ENCODE assay signal across 16 mouse cellular contexts in genomic region chr8:73569963-73570362, GRCm38 (mm10).
"Had no signal": no experiment of that assay in that cellular context is flagged by ENCODE, and none has a peak within 500 bp of the region (broad histone marks: within the 10 kb centered on the region; RNA-seq: fewer than 3 reads in every experiment).

No protein-coding gene starts in this region.

- ATAC-seq: lung, postnatal 0 days; midbrain, embryonic 13.5 days; midbrain, embryonic 15.5 days had no signal

- DNase-seq: lung, adult 2 months; lung, postnatal 14 days; lung, postnatal 36 days; right cerebral cortex, postnatal 14 days; thymus, adult 2 months; thymus, postnatal 25 days; thymus, postnatal 4 days had no signal

- H3K27ac ChIP-seq: lung, embryonic 15.5 days; macrophage; midbrain, embryonic 13.5 days; midbrain, embryonic 15.5 days; neural tube, embryonic 12.5 days; stomach, embryonic 15.5 days; stomach, postnatal 0 days had no signal

- H3K4me3 ChIP-seq: lung, embryonic 15.5 days; megakaryocyte, embryonic 14.5 days; midbrain, embryonic 13.5 days; midbrain, embryonic 15.5 days; neural tube, embryonic 12.5 days; stomach, embryonic 15.5 days had no signal
